Mouse (Mus musculus) lung, embryonic 15.5 days (tissue): ENCODE measurements at regions not wholly inside any gene's neighbourhood (a gene's known extent, or its start where the extent isn't known, plus 50 kb on each side); places are given as distances from the start of the nearest gene placed in this dataset.
A peak's percentile ranks its signal among the peaks of the same experiment; 100 is the strongest.

Experiments
- ATAC-seq: fragments of 200-750 bp; cut with Nextera tagmentation; 2 replicates; pipeline ENCODE4 v1.8.0; 2017; ENCODE audit warnings: moderate number of reproducible peaks, borderline replicate concordance; ENCODE audit not compliant: low FRiP score, low TSS enrichment; ENCODE audit errors: extremely low read depth
- H3K27ac ChIP-seq: fragments of 300-500 bp; sonication (generic); 2 replicates; pipeline ENCODE4 v1.5.1; 2015; ENCODE audit warnings: moderate library complexity, mild to moderate bottlenecking, inconsistent platforms
- H3K27me3 ChIP-seq: fragments of 300-500 bp; sonication (generic); 2 replicates; pipeline ENCODE4 v1.6.1; 2015; ENCODE audit warnings: inconsistent platforms
- H3K36me3 ChIP-seq: fragments of 300-500 bp; sonication (generic); 2 replicates; pipeline ENCODE4 v1.6.1; 2015; ENCODE audit warnings: inconsistent platforms
- H3K4me1 ChIP-seq: fragments of 300-500 bp; sonication (generic); 2 replicates; pipeline ENCODE4 v1.6.1; 2015; ENCODE audit warnings: inconsistent platforms
- H3K4me2 ChIP-seq: fragments of 300-500 bp; sonication (generic); 2 replicates; pipeline ENCODE4 v1.6.1; 2015; ENCODE audit warnings: inconsistent platforms, mild to moderate bottlenecking, moderate library complexity
- H3K4me3 ChIP-seq: fragments of 300-500 bp; sonication (generic); 2 replicates; pipeline ENCODE4 v1.5.1; 2015; ENCODE audit warnings: mild to moderate bottlenecking, inconsistent platforms
- H3K9ac ChIP-seq: fragments of 300-500 bp; sonication (generic); 2 replicates; pipeline ENCODE4 v1.6.1; 2015; ENCODE audit warnings: inconsistent platforms
- H3K9me3 ChIP-seq: fragments of 300-500 bp; sonication (generic); 2 replicates; pipeline ENCODE4 v1.6.1; 2016; ENCODE audit warnings: inconsistent platforms
- WGBS: fragments of 180-500 bp; shearing (Covaris S2); methylation state at CpG from one replicate; pipeline ENCODE4 v1.1.7; 2015; 5-methylcytosine and 5-hydroxymethylcytosine counted together

GRCm38 (mm10) chr6:50885771-50886360 is 231.6 kb upstream of the Npvf start:
- WGBS, result 82% methylated on average over 8 of the region's 8 CpGs
- no peak for ATAC-seq

GRCm38 (mm10) chr6:50890370-50891204 is 236.3 kb upstream of the Npvf start:
- ATAC-seq, result peak; percentile 85
- Histone ChIP-seq H3K36me3 (no peaks in the 10 kb centered on the region), H3K4me3 (no peak overlapping the region), H3K4me2 (peak overlapping the region; percentile 41), H3K9ac (no peak overlapping the region), H3K4me1 (peaks cover 17% of the 10 kb centered on the region), H3K27ac (no peak overlapping the region), H3K9me3 (no peaks in the 10 kb centered on the region), H3K27me3 (peaks cover 15% of the 10 kb centered on the region; the same call in 1 of the 2 replicates)
- WGBS, result 8% methylated on average over 25 of the region's 25 CpGs

More at GRCm38 (mm10) chr6:50885771-50886360, 231.6 kb upstream of the Npvf start:
- Histone ChIP-seq H3K27me3 (peaks cover 7% of the 10 kb centered on the region; the same call in 1 of the 2 replicates), H3K9me3 (no peaks in the 10 kb centered on the region), H3K4me3 (no peak overlapping the region), H3K27ac (no peak overlapping the region), H3K9ac (no peak overlapping the region), H3K4me1 (peaks cover 9% of the 10 kb centered on the region), H3K4me2 (no peak overlapping the region), H3K36me3 (no peaks in the 10 kb centered on the region)

DNA sequence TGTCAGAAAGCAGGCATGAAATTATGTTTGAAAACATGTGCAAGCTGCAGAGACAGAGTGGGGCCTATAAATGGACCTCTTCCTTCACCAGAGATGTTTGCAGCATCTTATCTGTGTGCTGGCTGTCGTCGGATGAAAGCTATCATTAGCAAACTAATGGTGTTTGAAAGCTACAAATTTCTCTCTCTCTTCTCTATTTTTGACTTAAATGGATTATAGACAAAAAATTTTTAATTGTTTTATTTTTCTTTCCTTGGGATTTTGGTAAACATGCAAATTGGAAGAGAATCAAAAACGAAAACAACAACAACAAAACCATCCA is 236.9 kb upstream of the Npvf start:
- Histone ChIP-seq H3K27ac (no peak overlapping the region), H3K27me3 (peaks cover 15% of the 10 kb centered on the region; the same call in 1 of the 2 replicates), H3K36me3 (no peaks in the 10 kb centered on the region), H3K9ac (no peak overlapping the region), H3K4me2 (peak overlapping the region; percentile 41), H3K9me3 (no peaks in the 10 kb centered on the region), H3K4me3 (no peak overlapping the region), H3K4me1 (peaks cover 17% of the 10 kb centered on the region)
- 25% methylated on average over 3 of the region's 3 CpGs for WGBS
- ATAC-seq, result no peak; the same call in 1 of the 2 replicates

GRCm38 (mm10) chr6:50898792-50899191 is 244.6 kb upstream of the Npvf start:
- Histone ChIP-seq H3K4me1 (no peaks in the 10 kb centered on the region), H3K27ac (no peak overlapping the region), H3K4me3 (no peak overlapping the region), H3K27me3 (no peaks in the 10 kb centered on the region; the same call in 1 of the 2 replicates), H3K36me3 (no peaks in the 10 kb centered on the region), H3K9ac (no peak overlapping the region), H3K9me3 (no peaks in the 10 kb centered on the region), H3K4me2 (no peak overlapping the region)
- WGBS, result 89% methylated on average over 3 of the region's 3 CpGs
- ATAC-seq, result no peak

- Histone ChIP-seq H3K4me2 (no peak overlapping the region), H3K4me3 (no peak overlapping the region), H3K27ac (peak overlapping the region; percentile 33; the same call in 1 of the 2 replicates), H3K4me1 (peaks cover 5% of the 10 kb centered on the region), H3K9ac (no peak overlapping the region), H3K9me3 (no peaks in the 10 kb centered on the region), H3K36me3 (no peaks in the 10 kb centered on the region), H3K27me3 (no peaks in the 10 kb centered on the region)
- WGBS, result 50% methylated on average over 8 of the region's 8 CpGs
- 0 out of 2 replicates have a peak, but pooled peaks have one; percentile 35 for ATAC-seq
Measured at GRCm38 (mm10) chr6:50915166-50916030, 261.2 kb upstream of the Npvf start.

DNA sequence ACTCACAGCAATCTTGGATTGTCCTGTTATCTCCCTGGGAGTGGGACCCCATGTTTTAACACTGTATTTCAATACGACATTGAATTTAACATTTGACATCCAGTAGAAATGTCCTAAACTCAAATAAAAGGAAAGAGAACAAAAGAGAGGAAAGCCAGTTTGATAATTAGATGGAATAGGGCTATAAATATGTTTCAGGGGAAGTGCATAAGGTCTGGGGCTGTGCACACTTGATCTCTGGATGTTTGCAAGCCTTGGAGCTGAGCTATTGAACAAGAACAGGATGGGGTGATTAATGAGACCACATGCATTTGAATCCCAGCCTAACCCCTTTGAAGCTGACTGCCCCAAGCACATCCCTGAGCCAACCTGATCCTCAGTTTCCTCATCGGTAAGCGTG is 264.0 kb upstream of the Npvf start:
- H3K4me3 ChIP-seq, result no peak overlapping the region
- no peaks in the 10 kb centered on the region for H3K9me3 ChIP-seq
- no peak for ATAC-seq
- no peak overlapping the region for H3K9ac ChIP-seq
- H3K4me2 ChIP-seq, result no peak overlapping the region
- H3K4me1 ChIP-seq, result peaks cover 5% of the 10 kb centered on the region
- H3K27ac ChIP-seq, result no peak overlapping the region
- WGBS, result 65% methylated on average over 3 of the region's 3 CpGs
- H3K36me3 ChIP-seq, result no peaks in the 10 kb centered on the region
- no peaks in the 10 kb centered on the region for H3K27me3 ChIP-seq

DNA sequence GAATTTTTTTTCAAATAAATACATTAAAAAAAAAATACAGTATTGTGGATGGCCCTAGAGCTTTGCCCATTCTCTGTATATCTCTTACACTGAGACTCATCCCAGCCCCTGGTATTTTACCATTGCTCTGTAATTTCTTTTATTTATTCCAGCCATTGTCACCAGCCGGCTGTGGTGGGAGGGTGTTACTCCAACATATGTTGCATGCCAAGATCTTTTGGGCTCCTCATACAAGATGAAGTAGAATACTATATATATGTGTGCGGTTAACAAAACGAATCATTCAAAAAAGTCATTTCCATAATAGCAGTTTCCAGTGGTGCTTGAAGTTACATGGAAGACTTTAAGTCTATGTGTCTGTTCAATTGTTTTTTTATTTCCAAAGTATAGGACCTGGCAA is 268.0 kb upstream of the Npvf start:
- no peak overlapping the region for H3K9ac ChIP-seq
- no peak overlapping the region for H3K4me2 ChIP-seq
- H3K36me3 ChIP-seq, result no peaks in the 10 kb centered on the region
- H3K27ac ChIP-seq, result no peak overlapping the region
- no peak overlapping the region for H3K4me3 ChIP-seq
- no peaks in the 10 kb centered on the region for H3K27me3 ChIP-seq
- no peaks in the 10 kb centered on the region for H3K4me1 ChIP-seq
- H3K9me3 ChIP-seq, result no peaks in the 10 kb centered on the region
- WGBS, result 88% methylated on average over 3 of the region's 3 CpGs
- no peak for ATAC-seq

DNA sequence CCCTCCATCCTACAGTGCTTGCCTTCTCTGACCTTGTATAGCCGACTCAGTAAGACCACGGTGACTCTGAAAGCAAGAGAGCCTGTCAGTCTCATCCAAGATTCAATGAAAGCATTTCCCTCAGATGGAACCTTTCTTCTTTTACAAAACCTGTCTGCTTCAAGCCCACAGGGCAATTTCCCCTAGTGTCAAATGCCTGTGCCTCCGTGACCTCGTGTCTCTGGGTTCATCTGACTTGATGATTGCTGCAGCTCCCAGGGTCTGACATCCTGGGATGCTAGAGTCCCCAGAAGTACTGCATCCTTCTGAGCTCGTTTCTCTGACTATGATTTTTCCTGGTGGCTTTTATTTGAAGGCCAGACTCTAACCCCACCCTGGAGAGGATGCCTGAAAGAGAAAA is 270.3 kb upstream of the Npvf start:
- Histone ChIP-seq H3K27me3 (peaks cover 6% of the 10 kb centered on the region; the same call in 1 of the 2 replicates), H3K36me3 (no peaks in the 10 kb centered on the region), H3K4me3 (no peak overlapping the region), H3K27ac (no peak overlapping the region), H3K9me3 (no peaks in the 10 kb centered on the region), H3K4me1 (no peaks in the 10 kb centered on the region), H3K4me2 (no peak overlapping the region), H3K9ac (no peak overlapping the region; the same call in 1 of the 2 replicates)
- WGBS, result 46% methylated on average over 5 of the region's 5 CpGs
- no peak for ATAC-seq

DNA sequence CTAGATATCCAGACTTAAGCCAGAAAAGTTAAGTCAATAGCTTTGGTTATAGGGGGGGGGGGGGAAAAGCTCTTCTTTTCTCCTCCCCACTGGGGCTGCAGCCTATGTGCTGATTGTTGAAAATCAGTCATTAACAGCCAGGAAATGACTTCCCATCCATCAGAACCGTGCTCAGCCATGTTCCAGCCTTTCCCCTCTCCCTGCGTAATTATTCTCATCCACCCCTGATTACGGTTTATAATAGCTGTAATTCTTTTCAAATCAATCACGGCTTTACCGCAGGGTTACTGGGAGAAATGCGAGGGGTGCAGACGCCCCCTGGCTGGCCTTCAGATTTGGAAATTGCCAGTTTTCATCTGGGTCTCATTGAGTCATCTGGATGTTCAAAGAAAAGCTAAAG is 270.8 kb upstream of the Npvf start:
- Histone ChIP-seq H3K9ac (no peak overlapping the region), H3K4me1 (no peaks in the 10 kb centered on the region), H3K27me3 (peaks cover 7% of the 10 kb centered on the region; the same call in 1 of the 2 replicates), H3K9me3 (no peaks in the 10 kb centered on the region), H3K27ac (no peak overlapping the region), H3K4me3 (no peak overlapping the region), H3K4me2 (no peak overlapping the region), H3K36me3 (no peaks in the 10 kb centered on the region)
- no peak for ATAC-seq
- WGBS, result 25% methylated on average over 7 of the region's 7 CpGs

- ATAC-seq, result no peak
- H3K4me1 ChIP-seq, result no peaks in the 10 kb centered on the region
- 78% methylated on average over 1 of the region's 1 CpGs for WGBS
Measured at GRCm38 (mm10) chr6:50926313-50926712, 272.1 kb upstream of the Npvf start.

GRCm38 (mm10) chr6:50929503-50929902 is 275.3 kb upstream of the Npvf start:
- no peak overlapping the region for H3K4me3 ChIP-seq
- H3K27ac ChIP-seq, result no peak overlapping the region
- peaks cover 7% of the 10 kb centered on the region; the same call in 1 of the 2 replicates for H3K27me3 ChIP-seq
- ATAC-seq, result no peak
- H3K36me3 ChIP-seq, result no peaks in the 10 kb centered on the region
- H3K4me1 ChIP-seq, result no peaks in the 10 kb centered on the region
- no peaks in the 10 kb centered on the region for H3K9me3 ChIP-seq
- H3K4me2 ChIP-seq, result no peak overlapping the region
- no peak overlapping the region for H3K9ac ChIP-seq
- WGBS, result 46% methylated on average over 9 of the region's 9 CpGs

More at GRCm38 (mm10) chr6:50926313-50926712, 272.1 kb upstream of the Npvf start:
- Histone ChIP-seq H3K4me2 (no peak overlapping the region), H3K9ac (no peak overlapping the region), H3K27me3 (peaks cover 7% of the 10 kb centered on the region; the same call in 1 of the 2 replicates), H3K4me3 (no peak overlapping the region), H3K27ac (no peak overlapping the region), H3K9me3 (no peaks in the 10 kb centered on the region), H3K36me3 (no peaks in the 10 kb centered on the region)
